Mouse (Mus musculus) ovary, postnatal 10 days (tissue): Measurements from ENCODE around the gene Phldb3.
A peak's percentile ranks its signal among the peaks of the same experiment; 100 is the strongest.

Experiments used
- DNase-seq: peaks from one replicate; pipeline ENCODE4 v3.0.0; 2022; ENCODE audit warnings: low spot score

Phldb3 gene

GRCm38 (mm10) chr7:24610144-24610878 lies at the start of gene Phldb3:
TSS of gene Phldb3 (plus strand) at chr7:24610763.
- no peak for DNase-seq

- DNase-seq: no peak
These were observed 49.1 kb upstream of the Phldb3 start for GRCm38 (mm10) chr7:24561450-24561849.

DNA sequence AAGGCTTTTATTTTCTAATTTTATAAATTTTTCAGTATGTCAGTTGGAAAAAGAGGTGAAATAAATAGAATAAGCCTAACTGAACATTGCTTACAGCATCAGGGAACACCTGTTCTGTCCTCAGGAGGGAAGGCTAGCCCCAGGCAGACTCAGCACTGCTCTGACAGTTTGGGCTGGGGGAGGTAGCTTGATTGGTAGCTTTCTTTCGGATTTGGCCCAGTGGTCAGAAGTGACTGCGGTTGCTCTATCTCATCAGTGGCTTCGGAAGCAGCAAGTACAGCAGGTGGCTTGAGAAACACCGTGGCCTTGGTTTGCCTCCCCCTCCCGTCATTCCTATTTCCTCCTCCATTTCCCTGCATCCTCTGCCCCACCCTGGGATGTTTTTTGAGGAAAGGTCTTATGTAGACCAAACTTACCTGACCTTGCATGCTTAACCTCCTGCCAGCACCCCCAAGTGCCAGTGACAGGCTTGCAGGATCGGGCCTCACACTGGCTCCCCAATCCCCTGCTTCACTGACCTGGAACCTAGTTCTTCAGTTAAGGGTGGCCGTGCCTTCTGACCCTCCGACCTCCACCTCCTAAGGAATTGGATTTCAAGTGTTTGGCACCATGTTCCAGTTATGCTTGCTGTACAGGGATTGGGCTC lies 47.2 kb upstream of the Phldb3 start:
- no peak for DNase-seq

DNA sequence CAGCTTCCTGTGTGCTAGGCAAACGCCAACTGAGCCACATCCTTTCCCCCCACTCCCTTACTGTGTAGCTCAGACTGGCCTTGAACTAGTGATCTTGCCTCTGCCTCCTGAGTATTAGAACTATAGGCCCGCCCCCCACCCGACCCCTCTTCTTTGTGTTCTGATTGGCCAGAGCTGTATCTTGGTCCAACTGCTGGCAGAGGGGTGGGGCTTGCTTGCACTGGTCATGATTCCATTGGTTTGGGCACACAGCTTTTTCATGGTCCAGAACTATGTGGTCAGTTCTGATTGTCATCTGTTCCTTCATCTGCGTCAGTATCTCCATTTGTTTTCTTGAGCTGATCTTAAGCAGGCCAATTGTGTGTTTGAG lies 46.7 kb upstream of the Phldb3 start:
- no peak for DNase-seq

DNA sequence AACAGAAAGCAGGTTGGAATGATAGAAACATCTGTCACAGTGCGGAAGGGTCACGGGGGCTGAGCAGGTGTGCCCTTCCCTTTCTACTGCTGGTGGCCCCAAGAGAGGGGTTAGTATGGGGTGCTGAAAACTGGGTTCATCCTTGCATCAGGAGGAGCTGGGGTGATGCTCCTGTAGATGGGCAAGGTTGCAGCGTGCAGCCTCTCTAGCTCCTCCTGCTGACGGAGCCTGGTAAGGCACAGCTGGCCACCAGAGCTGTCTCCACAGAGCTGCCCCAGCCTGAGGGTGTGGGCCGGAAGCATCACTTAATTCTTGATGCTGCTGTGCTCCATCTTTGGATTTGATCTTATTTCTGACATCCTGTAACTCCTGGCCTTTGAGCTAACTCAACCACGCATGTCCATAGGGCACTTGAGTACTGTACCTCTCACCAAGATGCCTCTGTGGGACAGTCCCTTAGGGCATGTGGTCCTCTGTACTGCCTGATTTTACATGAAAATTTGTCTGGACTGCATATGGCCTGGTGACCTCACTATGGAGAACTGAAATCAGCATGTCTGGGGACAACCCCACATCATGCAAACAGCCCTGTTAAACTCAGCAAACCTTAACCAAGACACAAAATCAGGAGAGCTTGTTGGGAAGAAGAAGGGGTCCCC lies 45.8 kb upstream of the Phldb3 start:
- no peak for DNase-seq

DNA sequence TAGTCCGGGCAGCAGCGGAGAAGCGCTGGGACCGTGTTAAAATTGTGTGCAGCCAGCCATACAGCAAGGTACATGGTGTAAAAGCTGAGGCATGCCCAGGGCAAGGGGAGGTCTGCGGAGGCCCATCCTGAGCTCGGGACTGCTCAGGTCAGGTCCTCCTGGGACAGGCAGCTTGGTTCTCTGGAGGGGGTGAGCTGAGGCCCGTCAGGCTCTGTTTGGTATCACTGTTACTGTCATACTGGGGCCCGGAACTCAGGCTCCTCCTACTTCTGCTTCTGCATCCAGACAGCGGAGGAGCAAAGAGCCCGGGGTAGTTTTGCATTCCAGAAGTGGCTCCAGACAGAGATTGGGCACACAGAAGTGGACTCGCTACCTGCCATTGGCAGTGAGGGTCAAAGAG lies 44.9 kb upstream of the Phldb3 start:
- no peak for DNase-seq

DNA sequence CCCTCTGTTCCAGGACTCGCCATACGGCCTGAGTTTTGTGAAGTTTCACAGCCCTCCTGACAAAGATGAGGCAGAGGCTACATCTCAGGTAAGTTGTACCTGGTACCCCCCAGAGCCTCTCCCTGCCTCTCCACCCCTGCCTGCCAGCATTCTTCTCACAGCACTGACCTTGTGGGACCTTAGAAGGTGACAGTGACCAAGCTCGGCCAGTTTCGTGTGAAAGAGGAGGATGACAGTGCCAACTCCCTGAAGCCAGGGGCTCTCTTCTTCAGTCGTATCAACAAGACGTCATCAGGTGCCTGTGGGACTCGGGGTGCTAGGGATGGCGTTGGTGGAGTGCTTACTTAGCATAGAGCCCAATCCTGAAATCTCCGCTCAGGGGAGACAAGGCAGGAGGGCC lies 44.4 kb upstream of the Phldb3 start:
- no peak for DNase-seq

GRCm38 (mm10) chr7:24568512-24568911 lies 42.1 kb upstream of the Phldb3 start:
- no peak for DNase-seq

- no peak for DNase-seq
These were observed 39.5 kb upstream of the Phldb3 start for GRCm38 (mm10) chr7:24571071-24571470.

DNA sequence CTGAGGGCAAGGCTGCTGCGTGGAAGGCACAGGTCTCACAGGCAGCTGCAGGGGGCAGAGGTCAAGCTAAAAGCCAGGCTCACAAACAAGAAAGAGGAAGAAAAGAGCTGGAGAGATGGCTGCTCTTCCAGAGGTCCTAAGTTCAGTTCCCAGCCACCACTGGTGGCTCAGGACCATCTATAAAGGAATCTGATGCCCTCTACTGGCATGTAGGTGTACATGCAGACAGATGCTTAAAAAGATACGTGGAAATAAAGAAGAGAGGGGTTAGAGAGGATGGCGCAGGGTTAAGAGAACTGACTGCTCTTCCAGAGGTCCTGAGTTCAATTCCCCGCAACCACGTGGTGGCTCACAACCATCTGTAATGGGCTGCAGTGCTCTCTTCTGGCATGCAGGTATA lies 38.1 kb upstream of the Phldb3 start:
- no peak for DNase-seq

- no peak for DNase-seq
These were observed 36.3 kb upstream of the Phldb3 start for GRCm38 (mm10) chr7:24574224-24574796.

GRCm38 (mm10) chr7:24577811-24578210 lies 32.8 kb upstream of the Phldb3 start:
- no peak for DNase-seq

GRCm38 (mm10) chr7:24584876-24585275 lies 25.7 kb upstream of the Phldb3 start:
- DNase-seq: no peak

- no peak for DNase-seq
These were observed 24.6 kb upstream of the Phldb3 start for GRCm38 (mm10) chr7:24585995-24586394.

GRCm38 (mm10) chr7:24586828-24587227 lies 23.7 kb upstream of the Phldb3 start:
- DNase-seq: no peak

- DNase-seq: peak; percentile 27
These were observed 23.0 kb upstream of the Phldb3 start, which contains the start of the genes Ethe1 and Zfp575 for GRCm38 (mm10) chr7:24587330-24588105. TSS of gene Ethe1 (plus strand) at chr7:24587543. TSS of gene Zfp575 (minus strand) at chr7:24587641.

DNA sequence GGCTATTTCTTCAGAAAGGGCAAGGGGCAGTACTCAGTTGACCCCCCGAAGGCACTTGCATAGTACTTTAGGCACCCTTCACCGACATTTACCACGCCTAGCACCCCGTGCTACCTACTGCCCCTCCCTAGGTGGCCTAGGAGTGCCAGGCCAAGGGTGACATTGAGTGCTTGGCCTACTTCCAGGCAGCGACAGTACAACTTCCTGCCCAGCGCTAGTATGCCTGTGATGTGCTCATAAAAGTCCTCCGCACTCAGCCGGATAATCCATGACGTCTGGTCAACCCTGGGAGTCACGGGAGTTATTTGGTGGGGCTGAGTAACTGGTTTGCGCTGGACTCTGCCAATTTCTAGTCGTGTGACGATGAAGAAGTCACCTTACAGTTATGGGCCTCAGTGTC lies 22.2 kb upstream of the Phldb3 start:
- no peak for DNase-seq

GRCm38 (mm10) chr7:24591735-24592134 lies 18.8 kb upstream of the Phldb3 start:
- DNase-seq: no peak

GRCm38 (mm10) chr7:24592163-24592562 lies 18.4 kb upstream of the Phldb3 start:
- no peak for DNase-seq

- DNase-seq: no peak
These were observed 17.8 kb upstream of the Phldb3 start for GRCm38 (mm10) chr7:24592781-24593180.

DNA sequence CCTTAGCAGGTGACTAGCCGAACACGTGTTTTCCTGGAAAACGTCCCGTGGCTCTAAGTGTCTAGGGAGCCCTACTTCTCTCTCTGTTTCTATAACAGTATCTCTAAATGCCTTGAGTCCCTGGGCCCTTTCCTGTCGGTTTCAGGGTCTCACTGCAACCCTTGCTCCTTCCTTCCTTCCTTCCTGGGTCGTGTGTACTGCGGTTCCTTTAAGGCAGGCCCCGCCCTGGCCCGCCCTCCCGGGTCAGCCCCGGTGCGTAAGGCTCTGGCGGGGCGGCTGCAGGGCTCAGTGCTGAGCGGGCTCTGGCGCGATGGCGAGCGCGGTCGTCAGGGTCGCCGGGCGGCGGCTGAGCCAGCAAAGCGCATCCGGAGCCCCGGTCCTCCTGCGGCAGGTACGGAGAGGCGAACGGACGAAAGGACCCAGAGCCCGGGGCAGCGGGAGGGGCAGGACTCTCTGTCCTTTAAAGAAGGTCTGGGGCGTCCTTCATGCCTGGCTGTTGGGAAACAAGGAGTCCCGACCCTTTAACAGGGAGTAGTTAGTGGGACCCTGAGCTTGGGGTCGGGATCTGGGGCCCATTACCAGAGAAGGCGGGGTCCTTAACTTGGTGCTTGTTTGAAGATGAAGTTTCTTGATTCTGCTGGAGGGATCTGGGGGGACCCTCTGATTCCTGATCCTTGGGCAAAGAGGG lies 16.8 kb upstream of the Phldb3 start:
- DNase-seq: peak; percentile 46
